Mouse (Mus musculus): ENCODE measurements around the gene Prr13. TPM values are rescaled to one million over a fixed set of nuclear protein-coding genes. Genes with fewer than 3 reads are reported as not detected.
A peak's percentile ranks its signal among the peaks of the same experiment; 100 is the strongest.

The Prr13 gene
- polyA plus RNA-seq, 1 experiment: 781 TPM

DNA sequence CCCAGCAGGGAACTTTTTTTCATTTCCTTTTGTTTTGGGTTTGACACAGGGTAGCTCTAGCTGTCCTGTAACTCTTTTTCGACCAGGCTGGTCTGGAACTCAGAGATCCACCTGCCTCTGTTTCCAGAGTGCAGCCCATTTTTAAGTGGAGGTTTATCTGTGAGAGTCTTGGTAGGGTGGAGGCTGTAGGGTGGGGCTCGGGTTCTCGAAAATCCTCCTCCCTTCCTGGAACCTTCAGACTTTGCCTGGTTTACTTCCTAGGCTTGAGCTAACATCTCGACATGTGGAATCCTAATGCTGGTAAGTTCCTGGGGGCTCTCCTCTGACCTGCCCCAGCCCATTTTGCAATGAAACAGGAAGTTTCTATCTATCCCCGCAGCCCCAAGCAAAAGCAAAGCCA is 1.0 kb downstream of the Prr13 start:
- no peak for DNase-seq (ENCODE audit: low read depth, low spot score)
- WGBS: 12% methylated on average over 5 of the region's 5 CpGs

DNA sequence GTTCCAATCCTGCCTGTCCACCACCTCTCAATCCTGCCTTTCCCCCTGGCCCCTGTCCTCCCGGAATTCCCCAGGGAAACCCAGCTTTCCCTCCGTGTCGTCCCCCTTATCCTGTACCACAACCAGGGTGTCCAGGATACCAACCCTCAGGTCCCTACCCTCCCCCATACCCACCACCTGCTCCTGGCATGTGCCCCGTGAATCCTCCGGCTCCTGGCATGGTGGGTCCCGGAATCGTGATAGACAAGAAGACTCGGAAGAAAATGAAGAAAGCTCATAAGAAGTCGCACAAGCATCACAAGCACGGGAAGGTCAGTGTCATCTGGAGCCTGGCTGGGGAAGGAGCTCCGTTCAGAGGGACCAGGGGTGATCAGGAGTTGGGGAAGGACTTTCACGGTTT is 1.6 kb downstream of the Prr13 start:
- DNase-seq (ENCODE audit: low read depth, low spot score): no peak
- 58% methylated on average over 12 of the region's 12 CpGs for WGBS

- no peak for DNase-seq (ENCODE audit: low read depth, low spot score)
- 22% methylated on average over 4 of the region's 4 CpGs for WGBS
These were observed 2.1 kb downstream of the Prr13 start for GRCm38 (mm10) chr15:102460971-102461370.

DNA sequence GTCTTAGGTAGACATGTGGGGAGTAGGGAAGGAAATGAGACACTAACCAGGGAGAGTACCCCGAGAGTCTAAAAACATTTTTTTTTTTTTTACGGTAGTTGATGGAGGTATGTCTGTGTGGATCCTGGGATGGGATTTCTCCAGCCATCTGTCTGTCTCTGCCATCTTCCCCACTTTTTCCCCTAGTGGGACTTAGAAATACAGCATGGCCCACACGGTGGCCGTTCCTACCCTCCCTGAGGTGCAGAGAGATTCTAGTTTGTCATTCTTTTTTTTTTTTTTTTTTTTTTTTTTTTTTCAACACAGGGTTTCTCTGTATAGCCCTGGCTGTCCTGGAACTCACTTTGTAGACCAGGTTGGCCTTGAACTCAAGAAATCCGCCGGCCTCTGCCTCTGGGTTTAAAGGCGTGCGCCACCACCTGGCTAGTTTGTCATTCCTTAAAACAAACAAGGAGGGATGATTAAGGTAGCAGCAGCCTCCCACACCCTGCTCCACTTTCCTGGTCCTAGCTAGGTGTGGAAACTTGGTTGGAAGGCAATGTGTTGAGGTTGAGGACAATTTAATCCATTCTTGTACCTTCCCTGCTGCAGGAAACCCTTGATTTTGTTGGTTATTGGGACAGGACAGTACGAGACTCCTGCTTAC is 2.7 kb downstream of the Prr13 start:
- no peak for DNase-seq (ENCODE audit: low read depth, low spot score)
- WGBS: 52% methylated on average over 9 of the region's 9 CpGs

DNA sequence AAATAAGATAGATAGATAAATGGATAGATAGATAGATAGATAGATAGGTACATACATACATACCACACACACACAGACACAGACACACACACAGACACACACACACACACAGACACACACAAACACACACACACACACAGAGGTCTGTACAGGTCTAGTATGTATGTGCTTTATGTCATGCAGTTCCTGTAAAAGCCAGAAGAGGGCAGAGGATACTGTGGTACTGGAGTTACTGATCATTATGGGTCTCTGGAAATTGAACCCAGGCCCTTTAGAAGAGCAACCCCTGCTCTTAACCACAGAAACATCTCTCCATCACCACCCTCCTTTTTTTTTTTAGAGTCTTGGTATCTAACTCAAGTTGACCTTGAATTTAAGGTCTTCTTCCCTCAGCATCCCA is 4.8 kb downstream of the Prr13 start:
- no peak for DNase-seq (ENCODE audit: low read depth, low spot score)

GRCm38 (mm10) chr15:102468675-102469370 is 10.0 kb downstream of the Prr13 start:
- 97% methylated on average over 9 of the region's 9 CpGs for WGBS
- no peak for DNase-seq (ENCODE audit: low read depth, low spot score)

GRCm38 (mm10) chr15:102470183-102470604 is 11.4 kb downstream of the Prr13 start, which contains the start of gene Pcbp2:
Pcbp2 (plus strand) TSS chr15:102470539.
- peak; percentile 85 for DNase-seq (ENCODE audit: low read depth, low spot score)
- under 1% methylated on average over 33 of the region's 40 CpGs for WGBS

GRCm38 (mm10) chr15:102470605-102471294 is 11.9 kb downstream of the Prr13 start:
- under 1% methylated on average over 52 of the region's 67 CpGs for WGBS
- no peak for DNase-seq (ENCODE audit: low read depth, low spot score)

DNA sequence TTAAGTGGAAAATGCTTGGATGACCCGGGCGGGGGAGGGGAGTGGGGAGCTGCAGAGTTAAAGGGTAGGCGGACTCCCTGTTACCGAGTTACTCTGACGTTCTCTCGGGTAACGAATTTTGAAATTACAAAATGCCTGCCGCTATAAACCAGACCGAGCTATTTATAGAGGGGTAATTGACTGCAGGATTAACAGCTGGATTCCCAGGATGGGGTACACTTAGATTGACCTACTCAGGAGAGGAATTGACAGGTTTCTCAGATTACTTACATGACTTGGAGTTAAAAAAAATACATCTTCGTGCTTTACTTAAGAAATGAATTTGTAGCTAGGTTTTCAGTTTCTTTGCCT is 12.4 kb downstream of the Prr13 start:
- no peak for DNase-seq (ENCODE audit: low read depth, low spot score)
- WGBS: 3% methylated on average over 10 of the region's 10 CpGs

DNA sequence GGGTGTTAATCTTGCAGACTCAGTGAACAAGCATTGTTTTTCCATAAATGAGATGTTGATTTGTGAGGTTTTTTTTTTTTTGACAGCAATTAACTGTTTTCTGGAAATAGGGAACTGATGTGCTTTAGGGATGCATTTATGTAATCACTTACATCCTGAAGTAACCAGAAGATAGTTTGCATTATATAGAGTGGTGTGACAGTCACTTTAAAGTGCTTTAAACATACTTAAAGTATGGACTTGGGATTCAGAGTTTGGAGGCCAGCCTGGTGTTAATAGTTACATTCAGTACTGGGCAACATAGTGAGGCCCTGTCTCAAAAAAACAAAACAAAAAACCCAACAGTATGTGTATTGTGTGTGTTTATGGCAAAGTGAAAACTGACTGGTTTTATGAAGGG is 12.9 kb downstream of the Prr13 start:
- DNase-seq (ENCODE audit: low read depth, low spot score): no peak

GRCm38 (mm10) chr15:102473246-102473645 is 14.4 kb downstream of the Prr13 start:
- no peak for DNase-seq (ENCODE audit: low read depth, low spot score)

DNA sequence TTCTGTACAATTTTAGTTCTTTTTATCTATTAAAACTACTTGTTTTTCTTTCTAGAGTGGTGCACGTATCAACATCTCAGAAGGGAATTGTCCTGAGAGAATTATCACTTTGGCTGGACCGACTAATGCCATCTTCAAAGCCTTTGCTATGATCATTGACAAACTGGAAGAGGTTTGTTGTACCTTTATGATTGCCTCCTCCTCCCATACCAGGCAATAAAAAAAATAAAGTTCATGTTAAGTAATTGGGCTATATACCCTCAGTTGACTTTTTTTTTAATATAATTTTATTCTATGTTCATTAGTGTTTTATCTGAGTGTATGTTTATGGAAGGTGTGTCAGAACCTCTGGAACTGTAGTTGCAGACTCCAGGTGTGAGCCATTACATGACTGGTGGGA is 15.7 kb downstream of the Prr13 start:
- 76% methylated on average over 2 of the region's 2 CpGs for WGBS
- no peak for DNase-seq (ENCODE audit: low read depth, low spot score)

More at GRCm38 (mm10) chr15:102473246-102473645, 14.4 kb downstream of the Prr13 start:
- 44% methylated on average over 2 of the region's 2 CpGs for WGBS

GRCm38 (mm10) chr15:102483136-102483535 is 24.3 kb downstream of the Prr13 start:
- no peak for DNase-seq (ENCODE audit: low read depth, low spot score)
- WGBS: 94% methylated on average over 3 of the region's 3 CpGs

DNA sequence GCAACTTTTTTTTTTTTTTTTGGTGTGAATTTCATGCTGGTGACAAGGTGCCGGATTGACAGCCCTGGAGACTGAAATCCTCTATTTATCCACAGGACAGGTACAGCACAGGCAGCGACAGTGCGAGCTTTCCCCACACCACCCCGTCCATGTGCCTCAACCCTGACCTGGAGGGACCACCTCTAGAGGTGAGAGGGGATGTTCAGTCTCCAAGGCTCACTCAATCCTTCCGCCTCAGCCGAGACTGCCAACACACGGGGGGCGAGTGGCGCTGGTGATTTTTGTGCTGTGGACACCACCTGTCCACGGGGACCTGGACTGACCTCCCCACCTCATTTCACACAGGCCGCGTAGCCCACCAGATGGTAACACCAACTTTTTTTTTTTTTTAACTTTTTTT is 27.0 kb downstream of the Prr13 start:
- 93% methylated on average over 12 of the region's 12 CpGs for WGBS
- no peak for DNase-seq (ENCODE audit: low read depth, low spot score)

GRCm38 (mm10) chr15:102487664-102488063 is 28.8 kb downstream of the Prr13 start:
- DNase-seq (ENCODE audit: low read depth, low spot score): no peak
- 59% methylated on average over 1 of the region's 1 CpGs for WGBS

DNA sequence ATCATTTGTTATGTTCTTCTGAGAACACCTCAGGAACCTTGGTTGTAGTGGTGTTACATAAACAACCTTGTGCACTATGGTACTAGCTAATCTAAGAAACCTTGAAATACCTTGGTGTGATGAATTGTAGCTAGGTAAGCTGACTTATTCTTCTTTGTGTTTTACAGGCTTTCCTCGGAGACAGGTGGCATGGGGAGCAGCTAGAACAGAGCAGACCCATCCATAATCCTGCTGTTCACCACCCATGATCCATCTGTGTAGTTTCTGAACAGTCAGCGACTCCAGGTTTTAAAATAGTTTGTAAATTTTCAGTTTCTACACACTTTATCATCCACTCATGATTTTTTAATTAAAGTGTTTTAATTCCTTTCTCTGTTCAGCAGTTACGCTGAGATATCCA is 39.5 kb downstream of the Prr13 start:
- 81% methylated on average over 3 of the region's 3 CpGs for WGBS
- DNase-seq (ENCODE audit: low read depth, low spot score): no peak

GRCm38 (mm10) chr15:102499370-102499769 is 40.5 kb downstream of the Prr13 start:
- 43% methylated on average over 3 of the region's 3 CpGs for WGBS
- no peak for DNase-seq (ENCODE audit: low read depth, low spot score)

DNA sequence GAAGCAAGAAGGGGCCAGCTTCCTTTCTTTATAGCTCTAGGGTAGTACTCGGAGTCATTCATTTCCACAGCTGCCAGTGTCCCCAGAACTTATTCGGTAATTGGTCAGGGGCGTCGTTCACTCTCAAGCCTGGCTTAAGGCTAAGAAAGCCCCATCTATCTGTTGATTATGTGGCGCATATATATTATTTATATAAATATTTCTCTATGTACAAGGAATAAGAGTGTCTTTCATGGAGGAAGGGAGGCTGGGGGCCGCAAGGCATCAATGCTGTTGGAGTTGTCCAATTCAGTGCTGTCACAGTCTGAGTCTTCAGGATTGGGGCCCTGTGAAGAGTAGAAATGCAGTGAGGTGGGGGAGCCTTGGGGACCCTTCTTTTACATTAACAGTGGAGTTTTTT is 41.0 kb downstream of the Prr13 start:
- DNase-seq (ENCODE audit: low read depth, low spot score): no peak
- 84% methylated on average over 6 of the region's 6 CpGs for WGBS

DNA sequence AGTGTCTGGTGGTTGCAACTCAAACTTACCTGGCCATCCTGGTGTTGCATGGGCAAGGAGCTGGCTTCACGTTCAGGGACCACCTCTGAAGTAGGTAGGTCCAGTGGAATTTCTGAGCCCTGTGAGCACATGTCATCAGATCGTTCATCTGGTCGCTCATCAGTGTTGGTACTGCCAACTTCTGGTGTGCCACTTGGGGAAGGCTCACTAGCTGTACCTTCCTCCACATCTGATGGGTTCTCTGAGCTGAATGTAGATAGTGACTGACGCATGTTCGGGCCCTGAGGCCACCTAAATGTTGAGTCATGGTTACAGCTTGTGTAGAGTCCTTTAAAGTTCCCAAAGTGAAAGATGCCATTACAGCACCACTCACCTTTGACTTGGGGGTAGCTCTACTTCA is 41.7 kb downstream of the Prr13 start:
- 90% methylated on average over 5 of the region's 5 CpGs for WGBS

DNA sequence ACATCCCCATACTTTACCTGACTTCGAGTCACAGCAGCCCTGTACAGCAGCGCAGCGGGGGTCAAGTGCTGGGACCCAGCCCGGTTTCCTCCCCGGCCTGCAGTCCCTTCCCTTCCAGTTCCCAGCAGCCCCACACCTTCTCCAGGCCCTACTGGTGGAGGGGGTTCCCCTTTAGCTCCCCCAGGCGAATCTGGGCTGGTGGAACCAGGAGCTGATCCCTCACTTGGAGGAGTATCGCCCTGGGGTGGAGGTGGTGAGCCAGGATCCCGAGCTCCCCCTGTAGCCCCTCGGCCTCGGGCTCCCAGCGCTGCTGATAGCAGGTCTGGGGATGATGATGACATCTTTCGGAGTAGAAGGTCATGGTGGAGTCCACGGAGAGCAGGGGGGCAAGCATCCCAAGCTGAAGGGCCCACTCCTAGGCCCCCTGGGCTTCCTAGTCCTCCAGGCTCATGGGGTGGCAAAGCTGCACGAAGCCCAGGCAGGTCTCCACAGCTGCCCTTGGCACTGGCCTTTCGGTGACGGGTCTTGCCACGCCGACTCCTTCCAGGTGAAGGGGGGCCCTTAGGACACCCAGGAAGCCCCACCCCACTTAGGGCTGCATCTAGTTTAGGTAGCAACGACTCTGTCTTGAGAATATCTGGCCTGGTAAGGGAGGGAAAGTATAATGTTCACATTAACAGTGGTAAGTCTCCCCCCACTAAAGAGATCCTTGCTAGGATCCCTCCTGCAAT is 42.4 kb downstream of the Prr13 start:
- DNase-seq (ENCODE audit: low read depth, low spot score): no peak
- WGBS: 77% methylated on average over 19 of the region's 19 CpGs

More for the DNA sequence above, 41.7 kb downstream of the Prr13 start:
- DNase-seq (ENCODE audit: low read depth, low spot score): no peak

Data from large intestine, adult 2 months (tissue).